ENCODE assay signal across 25 mouse cellular contexts in genomic region chr5:123152901-123153300, GRCm38 (mm10). TPM values are rescaled to one million over a fixed set of nuclear protein-coding genes. Genes with fewer than 3 reads are reported as not detected.
A peak's percentile ranks its signal among the peaks of the same experiment; 100 is the strongest.
DNase-seq lines count a peak whose midpoint lies in the region; ATAC-seq and TF ChIP-seq lines count a peak whose summit lies in the region.
"Had no signal": no experiment of that assay in that cellular context is flagged by ENCODE, and none has a peak within 500 bp of the region (broad histone marks: within the 10 kb centered on the region; RNA-seq: fewer than 3 reads in every experiment).

No protein-coding gene starts in this region.

- peak overlapping the region; percentile 20; the same call in 1 of the 2 replicates for H3K9ac ChIP-seq in liver, embryonic 13.5 days
- no peak overlapping the region for H3K9ac ChIP-seq in liver, embryonic 11.5 days (ENCODE audit: low read depth, low read length)
- H3K9ac ChIP-seq in forebrain, embryonic 14.5 days (ENCODE audit: low read length), result no peak overlapping the region
- H3K9ac ChIP-seq in midbrain, embryonic 11.5 days (ENCODE audit: low read length), result no peak overlapping the region
- H3K9ac ChIP-seq: forebrain, embryonic 13.5 days; heart, embryonic 12.5 days; midbrain, embryonic 13.5 days had no signal

- no peak overlapping the region for H3K27ac ChIP-seq in liver, embryonic 13.5 days
- no peak overlapping the region; the same call in 1 of the 2 replicates for H3K27ac ChIP-seq in liver, embryonic 11.5 days (ENCODE audit: low read depth, low read length)
- H3K27ac ChIP-seq in bone marrow macrophage, adult 2 months (ENCODE audit: insufficient read depth, low read depth, low read length), result 0 out of 2 replicates have a peak overlapping the region, but pooled peaks have one; percentile 17
- no peak overlapping the region for H3K27ac ChIP-seq in forebrain, embryonic 14.5 days (ENCODE audit: low read depth, low read length)
- no peak overlapping the region for H3K27ac ChIP-seq in midbrain, embryonic 11.5 days (ENCODE audit: low read depth, low read length)
- no peak overlapping the region for H3K27ac ChIP-seq in forebrain, embryonic 10.5 days
- H3K27ac ChIP-seq: forebrain, embryonic 13.5 days; hindbrain, postnatal 0 days; midbrain, embryonic 13.5 days had no signal

- H3K4me3 ChIP-seq in liver, embryonic 13.5 days (replicated peaks), result no peak overlapping the region
- H3K4me3 ChIP-seq in liver, embryonic 11.5 days (ENCODE audit: low read depth, low read length), result no peak overlapping the region
- peak overlapping the region; percentile 31; the same call in 1 of the 2 replicates for H3K4me3 ChIP-seq in bone marrow macrophage, adult 2 months (ENCODE audit: insufficient read depth, low read length)
- no peak overlapping the region for H3K4me3 ChIP-seq in forebrain, embryonic 14.5 days (ENCODE audit: low read depth, low read length)
- no peak overlapping the region for H3K4me3 ChIP-seq in midbrain, embryonic 11.5 days (ENCODE audit: low read depth, low read length)
- no peak overlapping the region for H3K4me3 ChIP-seq in forebrain, embryonic 10.5 days
- H3K4me3 ChIP-seq: forebrain, embryonic 13.5 days; heart, embryonic 12.5 days; midbrain, embryonic 13.5 days had no signal

- TF ChIP-seq CTCF in bone marrow macrophage, adult 2 months (IDR thresholded peaks at IDR 0.05; ENCODE audit: low read depth, low read length), result no peak

- ATAC-seq in liver, embryonic 13.5 days (ENCODE audit: low read depth), result no peak
- ATAC-seq in liver, embryonic 11.5 days (replicated peaks; ENCODE audit: low FRiP score), result no peak
- no peak for ATAC-seq in forebrain, embryonic 14.5 days
- ATAC-seq in midbrain, embryonic 11.5 days (ENCODE audit: low FRiP score), result no peak
- ATAC-seq: forebrain, embryonic 13.5 days; hindbrain, postnatal 0 days; lung, postnatal 0 days; midbrain, embryonic 13.5 days had no signal

- no peak overlapping the region for H3K4me2 ChIP-seq in liver, embryonic 13.5 days
- no peak overlapping the region for H3K4me2 ChIP-seq in liver, embryonic 11.5 days
- no peak overlapping the region for H3K4me2 ChIP-seq in forebrain, embryonic 14.5 days (ENCODE audit: low read length)
- no peak overlapping the region for H3K4me2 ChIP-seq in midbrain, embryonic 11.5 days
- H3K4me2 ChIP-seq: forebrain, embryonic 13.5 days; heart, embryonic 12.5 days; midbrain, embryonic 13.5 days had no signal

- no peak for TF ChIP-seq POLR2A in bone marrow macrophage, adult 2 months (IDR thresholded peaks at IDR 0.05; ENCODE audit: borderline replicate concordance, low read depth, low read length)

- H3K9me3 ChIP-seq in liver, embryonic 13.5 days (replicated peaks), result no peaks in the 10 kb centered on the region
- H3K9me3 ChIP-seq in liver, embryonic 11.5 days (ENCODE audit: control insufficient read depth, low read length), result no peaks in the 10 kb centered on the region
- no peaks in the 10 kb centered on the region for H3K9me3 ChIP-seq in forebrain, embryonic 14.5 days (replicated peaks; ENCODE audit: control insufficient read depth, low read length)
- no peaks in the 10 kb centered on the region for H3K9me3 ChIP-seq in midbrain, embryonic 11.5 days (ENCODE audit: control insufficient read depth, low read length)
- no peaks in the 10 kb centered on the region for H3K9me3 ChIP-seq in forebrain, embryonic 10.5 days
- H3K9me3 ChIP-seq: forebrain, embryonic 13.5 days; heart, embryonic 12.5 days; midbrain, embryonic 13.5 days had no signal

- no peaks in the 10 kb centered on the region for H3K27me3 ChIP-seq in liver, embryonic 13.5 days
- H3K27me3 ChIP-seq in liver, embryonic 11.5 days (replicated peaks; ENCODE audit: control insufficient read depth, insufficient read depth, low read length), result no peaks in the 10 kb centered on the region
- no peaks in the 10 kb centered on the region for H3K27me3 ChIP-seq in forebrain, embryonic 14.5 days (replicated peaks; ENCODE audit: control insufficient read depth, insufficient read depth, low read length)
- H3K27me3 ChIP-seq in midbrain, embryonic 11.5 days (ENCODE audit: control insufficient read depth, insufficient read depth, low read length), result no peaks in the 10 kb centered on the region
- no peaks in the 10 kb centered on the region for H3K27me3 ChIP-seq in forebrain, embryonic 10.5 days (ENCODE audit: poor library complexity, severe bottlenecking)
- H3K27me3 ChIP-seq: forebrain, embryonic 13.5 days; heart, embryonic 12.5 days; midbrain, embryonic 13.5 days had no signal

- peaks cover 49% of the 10 kb centered on the region for H3K4me1 ChIP-seq in liver, embryonic 13.5 days (replicated peaks)
- peaks cover 32% of the 10 kb centered on the region for H3K4me1 ChIP-seq in liver, embryonic 11.5 days (replicated peaks; ENCODE audit: control insufficient read depth, insufficient read depth, low read length)
- peaks cover 27% of the 10 kb centered on the region for H3K4me1 ChIP-seq in bone marrow macrophage, adult 2 months (ENCODE audit: control insufficient read depth, insufficient read depth, low read length)
- H3K4me1 ChIP-seq in forebrain, embryonic 14.5 days (ENCODE audit: control insufficient read depth, insufficient read depth, low read length), result peaks cover 20% of the 10 kb centered on the region
- peaks cover 19% of the 10 kb centered on the region for H3K4me1 ChIP-seq in midbrain, embryonic 11.5 days (ENCODE audit: control insufficient read depth, insufficient read depth, low read length)
- H3K4me1 ChIP-seq in forebrain, embryonic 10.5 days, result peaks cover 34% of the 10 kb centered on the region

- WGBS in liver, embryonic 13.5 days (ENCODE audit: insufficient replicate concordance), result 54% methylated on average over 1 of the region's 1 CpGs
- WGBS in liver, embryonic 11.5 days, result 67% methylated on average over 1 of the region's 1 CpGs
- 94% methylated on average over 1 of the region's 1 CpGs for WGBS in forebrain, embryonic 14.5 days
- WGBS in midbrain, embryonic 11.5 days, result 88% methylated on average over 1 of the region's 1 CpGs
- 90% methylated on average over 1 of the region's 1 CpGs for WGBS in forebrain, embryonic 10.5 days

- H3K36me3 ChIP-seq in liver, embryonic 13.5 days, result peaks cover 88% of the 10 kb centered on the region
- H3K36me3 ChIP-seq in liver, embryonic 11.5 days (ENCODE audit: control insufficient read depth, insufficient read depth, low read length), result peaks cover 61% of the 10 kb centered on the region
- peaks cover 84% of the 10 kb centered on the region for H3K36me3 ChIP-seq in forebrain, embryonic 14.5 days (ENCODE audit: control insufficient read depth, insufficient read depth, low read length)
- peaks cover 36% of the 10 kb centered on the region for H3K36me3 ChIP-seq in midbrain, embryonic 11.5 days (ENCODE audit: control insufficient read depth, insufficient read depth, low read length)
- peaks cover 97% of the 10 kb centered on the region for H3K36me3 ChIP-seq in forebrain, embryonic 10.5 days (replicated peaks)

- no peak for DNase-seq in liver, embryonic 13.5 days
- DNase-seq in liver, embryonic 11.5 days (ENCODE audit: low spot score), result no peak
- DNase-seq in thymus, postnatal 0 days (ENCODE audit: low spot score), result peak; percentile 79
- no peak for DNase-seq in forebrain, embryonic 14.5 days (ENCODE audit: low spot score)
- DNase-seq in midbrain, embryonic 11.5 days (ENCODE audit: low spot score, missing footprints), result no peak
- no peak for DNase-seq in forebrain, embryonic 10.5 days (ENCODE audit: extremely low spot score, low spot score)
- DNase-seq: adrenal gland, postnatal 14 days; cerebellum, adult 9-10 months; gastrocnemius, postnatal 10 days; heart, postnatal 10 days; kidney, adult 18-20 months; kidney, postnatal 4 days; right cerebral cortex, postnatal 14 days had no signal

RNA-seq across cellular contexts. Expression of gene Setd1b, which starts 10.9 kb away (rescaled TPM):
- 3.4 and 3.8 TPM in 2 replicates for polyA plus RNA-seq in liver, embryonic 13.5 days (2015; fragmentation: Nextera tagmentation; extraction: Ambion mirVana)
- 7.9 and 9.6 TPM in 2 replicates for polyA plus RNA-seq in liver, embryonic 11.5 days (2014; fragmentation: Nextera tagmentation; extraction: Ambion mirVana)
- 27.3 and 28.2 TPM in 2 replicates for polyA plus RNA-seq in bone marrow macrophage, adult 2 months (2012; ENCODE audit: insufficient read depth, insufficient read length, missing spikeins)
- 8.0 and 11.3 TPM in 2 replicates for polyA plus RNA-seq in thymus, postnatal 0 days (2015; fragmentation: Nextera tagmentation; extraction: Ambion mirVana)
- polyA plus RNA-seq in forebrain, embryonic 14.5 days (2014; fragmentation: Nextera tagmentation; extraction: Ambion mirVana), result 8.6 and 11.6 TPM in 2 replicates
- polyA plus RNA-seq in midbrain, embryonic 11.5 days (2014; fragmentation: Nextera tagmentation; extraction: Ambion mirVana), result 9.8 and 10.0 TPM in 2 replicates
- 7.6 and 8.1 TPM in 2 replicates for polyA plus RNA-seq in forebrain, embryonic 10.5 days (2016; fragmentation: Nextera tagmentation; extraction: Ambion mirVana)

RNA-seq across cellular contexts. Expression of gene Psmd9, which starts 16.3 kb away (rescaled TPM):
- 76.0 and 76.3 TPM in 2 replicates for polyA plus RNA-seq in liver, embryonic 13.5 days (2015; fragmentation: Nextera tagmentation; extraction: Ambion mirVana)
- 103 TPM in 2 replicates for polyA plus RNA-seq in liver, embryonic 11.5 days (2014; fragmentation: Nextera tagmentation; extraction: Ambion mirVana)
- 31.0 and 31.4 TPM in 2 replicates for polyA plus RNA-seq in bone marrow macrophage, adult 2 months (2012; ENCODE audit: insufficient read depth, insufficient read length, missing spikeins)
- polyA plus RNA-seq in thymus, postnatal 0 days (2015; fragmentation: Nextera tagmentation; extraction: Ambion mirVana), result 77.6 and 94.1 TPM in 2 replicates
- polyA plus RNA-seq in forebrain, embryonic 14.5 days (2014; fragmentation: Nextera tagmentation; extraction: Ambion mirVana), result 52.5 and 63.5 TPM in 2 replicates
- polyA plus RNA-seq in midbrain, embryonic 11.5 days (2014; fragmentation: Nextera tagmentation; extraction: Ambion mirVana), result 59.6 and 60.7 TPM in 2 replicates
- 80.5 and 84.6 TPM in 2 replicates for polyA plus RNA-seq in forebrain, embryonic 10.5 days (2016; fragmentation: Nextera tagmentation; extraction: Ambion mirVana)

RNA-seq across cellular contexts. Expression of gene Rhof, which starts 20.4 kb away (rescaled TPM):
- 2.5 and 3.4 TPM in 2 replicates for polyA plus RNA-seq in liver, embryonic 13.5 days (2015; fragmentation: Nextera tagmentation; extraction: Ambion mirVana)
- 4.6 and 4.8 TPM in 2 replicates for polyA plus RNA-seq in liver, embryonic 11.5 days (2014; fragmentation: Nextera tagmentation; extraction: Ambion mirVana)
- polyA plus RNA-seq in bone marrow macrophage, adult 2 months (2012; ENCODE audit: insufficient read depth, insufficient read length, missing spikeins), result 1.8 and 2.7 TPM in 2 replicates
- polyA plus RNA-seq in thymus, postnatal 0 days (2015; fragmentation: Nextera tagmentation; extraction: Ambion mirVana), result 10.4 and 11.1 TPM in 2 replicates
- 6.8 and 10.5 TPM in 2 replicates for polyA plus RNA-seq in forebrain, embryonic 14.5 days (2014; fragmentation: Nextera tagmentation; extraction: Ambion mirVana)
- 1.6 TPM in 2 replicates for polyA plus RNA-seq in midbrain, embryonic 11.5 days (2014; fragmentation: Nextera tagmentation; extraction: Ambion mirVana)
- 1.2 and 1.5 TPM in 2 replicates for polyA plus RNA-seq in forebrain, embryonic 10.5 days (2016; fragmentation: Nextera tagmentation; extraction: Ambion mirVana)

RNA-seq across cellular contexts. Expression of gene Hpd, which starts 29.6 kb away (rescaled TPM):
- 12.4 and 15.2 TPM in 2 replicates for polyA plus RNA-seq in liver, embryonic 13.5 days (2015; fragmentation: Nextera tagmentation; extraction: Ambion mirVana)
- 2.5 and 3.5 TPM in 2 replicates for polyA plus RNA-seq in liver, embryonic 11.5 days (2014; fragmentation: Nextera tagmentation; extraction: Ambion mirVana)
- polyA plus RNA-seq in bone marrow macrophage, adult 2 months (2012; ENCODE audit: insufficient read depth, insufficient read length, missing spikeins), result not detected in 2 replicates
- polyA plus RNA-seq in thymus, postnatal 0 days (2015; fragmentation: Nextera tagmentation; extraction: Ambion mirVana), result 0.64 TPM in 1 of 2 replicates, not detected in the other
- not detected in 2 replicates for polyA plus RNA-seq in forebrain, embryonic 14.5 days (2014; fragmentation: Nextera tagmentation; extraction: Ambion mirVana)
- not detected in 2 replicates for polyA plus RNA-seq in midbrain, embryonic 11.5 days (2014; fragmentation: Nextera tagmentation; extraction: Ambion mirVana)
- 0.31 TPM in 1 of 2 replicates, not detected in the other for polyA plus RNA-seq in forebrain, embryonic 10.5 days (2016; fragmentation: Nextera tagmentation; extraction: Ambion mirVana)
- polyA plus RNA-seq: cortical plate, adult 2 months; embryonic facial prominence, embryonic 11.5 days; forebrain, embryonic 13.5 days; frontal cortex, adult 2 months; heart, embryonic 12.5 days; hindbrain, embryonic 11.5 days; hindbrain, postnatal 0 days; limb, embryonic 14.5 days; lung, postnatal 0 days; midbrain, embryonic 13.5 days; neural tube, embryonic 11.5 days had no signal
